Mouse (Mus musculus): ENCODE measurements around the gene Ip6k3. TPM values are rescaled to one million over a fixed set of nuclear protein-coding genes. Genes with fewer than 3 reads are reported as not detected.
A peak's percentile ranks its signal among the peaks of the same experiment; 100 is the strongest.

Ip6k3 gene
- polyA plus RNA-seq, 1 experiment from 2014 or later, result 0.18 TPM

DNA sequence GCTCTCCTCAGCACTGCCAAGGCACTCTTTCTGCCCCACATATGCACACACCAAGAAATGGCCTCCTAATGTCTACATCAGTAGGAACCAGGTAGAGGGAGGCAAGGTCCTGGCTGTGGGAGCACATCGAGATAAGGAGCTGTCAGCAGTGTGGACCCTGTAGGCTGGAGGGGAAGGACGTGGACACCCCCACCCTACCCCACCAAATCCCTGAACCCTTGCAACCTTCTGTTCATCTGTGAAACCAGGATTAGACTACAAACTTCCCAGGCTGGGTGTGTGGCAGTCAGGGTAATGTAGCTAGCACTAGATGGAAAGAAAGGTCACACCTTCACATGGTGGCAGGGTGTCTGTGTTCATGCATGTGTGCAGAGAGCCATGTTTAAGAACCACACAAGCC, 44.5 kb downstream of the Ip6k3 start:
- Histone ChIP-seq H3K4me3 (no peak overlapping the region), H3K4me1 (replicated peaks) (peaks cover 24% of the 10 kb centered on the region), H3K27me3 (replicated peaks) (no peaks in the 10 kb centered on the region), H3K36me3 (peaks cover 40% of the 10 kb centered on the region), H3K9me3 (replicated peaks) (no peaks in the 10 kb centered on the region), H3K9ac (no peak overlapping the region), H3K4me2 (no peak overlapping the region), H3K27ac (ENCODE audit: poor library complexity, severe bottlenecking) (no peak overlapping the region)
- 73% methylated on average over 2 of the region's 2 CpGs for WGBS
- no peak for ATAC-seq (ENCODE audit: insufficient number of reproducible peaks, low FRiP score)

DNA sequence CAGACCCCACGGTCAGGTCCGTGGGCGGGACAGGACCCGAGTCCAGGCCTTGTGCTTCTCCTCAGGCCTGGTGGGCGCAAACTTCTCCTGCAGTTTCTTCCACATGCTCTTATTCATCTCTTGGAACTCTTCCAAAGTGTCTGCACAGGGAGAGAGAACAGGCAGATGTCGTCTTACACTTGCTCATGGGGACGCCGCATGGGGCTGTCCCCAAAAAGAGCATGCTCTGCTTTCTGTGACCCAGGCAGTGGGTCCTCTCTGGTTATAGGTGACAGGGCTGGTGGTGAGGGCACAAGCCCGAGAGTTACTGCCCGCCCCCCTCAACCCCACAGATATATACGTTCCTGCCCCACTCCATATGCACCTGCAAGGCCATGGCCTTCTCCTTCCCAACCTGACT, 44.9 kb downstream of the Ip6k3 start:
- no peaks in the 10 kb centered on the region for H3K27me3 ChIP-seq (replicated peaks)
- peaks cover 24% of the 10 kb centered on the region for H3K4me1 ChIP-seq (replicated peaks)

DNA sequence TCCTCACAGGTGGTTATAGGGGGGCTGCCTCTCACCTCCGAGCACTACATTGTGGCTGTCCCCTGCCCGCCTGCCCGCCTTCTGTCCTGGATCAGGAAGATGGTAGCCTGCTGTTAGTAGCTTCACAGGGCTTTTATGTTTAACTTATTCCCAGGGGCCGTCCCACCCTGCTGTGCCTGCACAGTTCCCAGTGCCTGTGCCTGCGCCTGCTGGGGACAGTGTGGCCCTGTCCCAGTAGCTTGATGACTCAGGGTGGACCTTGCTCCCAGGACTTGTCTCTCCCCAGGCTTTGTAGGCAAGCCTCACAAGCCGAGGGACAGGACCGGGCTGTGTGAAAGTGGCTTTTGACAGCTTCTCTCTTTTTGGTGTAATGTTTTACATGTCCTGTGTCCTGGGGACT, 45.8 kb downstream of the Ip6k3 start:
- Histone ChIP-seq H3K27ac (ENCODE audit: poor library complexity, severe bottlenecking) (no peak overlapping the region), H3K4me3 (no peak overlapping the region), H3K36me3 (peaks cover 52% of the 10 kb centered on the region), H3K4me2 (no peak overlapping the region), H3K9ac (no peak overlapping the region), H3K9me3 (replicated peaks) (no peaks in the 10 kb centered on the region), H3K4me1 (replicated peaks) (peaks cover 24% of the 10 kb centered on the region), H3K27me3 (replicated peaks) (no peaks in the 10 kb centered on the region)
- 81% methylated on average over 7 of the region's 7 CpGs for WGBS
- no peak for ATAC-seq (ENCODE audit: insufficient number of reproducible peaks, low FRiP score)

More for the DNA sequence above, 44.9 kb downstream of the Ip6k3 start:
- Histone ChIP-seq H3K4me3 (no peak overlapping the region), H3K36me3 (peaks cover 44% of the 10 kb centered on the region), H3K4me2 (no peak overlapping the region), H3K27ac (ENCODE audit: poor library complexity, severe bottlenecking) (no peak overlapping the region), H3K9me3 (replicated peaks) (no peaks in the 10 kb centered on the region), H3K9ac (no peak overlapping the region)
- WGBS, result 81% methylated on average over 11 of the region's 11 CpGs
- no peak for ATAC-seq (ENCODE audit: insufficient number of reproducible peaks, low FRiP score)

DNA sequence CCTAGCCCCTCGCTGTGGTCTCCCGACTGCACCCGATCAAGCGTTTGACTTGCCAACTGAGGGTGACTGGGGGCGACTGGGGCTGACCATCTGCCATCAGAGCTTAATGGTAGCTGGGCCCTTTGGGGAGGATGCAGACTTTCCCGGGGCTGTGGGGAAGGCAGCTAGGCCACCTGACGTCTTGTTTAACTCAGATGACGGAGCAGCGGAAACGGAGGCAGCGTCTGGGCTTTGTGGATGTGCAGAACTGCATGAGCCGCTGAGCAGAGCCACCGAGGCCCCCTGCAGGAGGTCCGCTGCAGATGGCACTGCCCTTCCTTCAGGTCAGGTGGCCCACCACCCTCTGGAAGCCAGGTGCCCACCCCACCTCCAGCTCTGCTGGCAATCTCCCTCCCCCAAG, 46.3 kb downstream of the Ip6k3 start:
- H3K4me2 ChIP-seq, result no peak overlapping the region
- H3K9me3 ChIP-seq (replicated peaks), result no peaks in the 10 kb centered on the region
- H3K9ac ChIP-seq, result no peak overlapping the region
- H3K4me1 ChIP-seq (replicated peaks), result peaks cover 24% of the 10 kb centered on the region
- H3K4me3 ChIP-seq, result no peak overlapping the region
- H3K36me3 ChIP-seq, result peaks cover 57% of the 10 kb centered on the region
- no peak overlapping the region for H3K27ac ChIP-seq (ENCODE audit: poor library complexity, severe bottlenecking)
- ATAC-seq (ENCODE audit: insufficient number of reproducible peaks, low FRiP score), result no peak
- no peaks in the 10 kb centered on the region for H3K27me3 ChIP-seq (replicated peaks)
- 59% methylated on average over 14 of the region's 14 CpGs for WGBS

DNA sequence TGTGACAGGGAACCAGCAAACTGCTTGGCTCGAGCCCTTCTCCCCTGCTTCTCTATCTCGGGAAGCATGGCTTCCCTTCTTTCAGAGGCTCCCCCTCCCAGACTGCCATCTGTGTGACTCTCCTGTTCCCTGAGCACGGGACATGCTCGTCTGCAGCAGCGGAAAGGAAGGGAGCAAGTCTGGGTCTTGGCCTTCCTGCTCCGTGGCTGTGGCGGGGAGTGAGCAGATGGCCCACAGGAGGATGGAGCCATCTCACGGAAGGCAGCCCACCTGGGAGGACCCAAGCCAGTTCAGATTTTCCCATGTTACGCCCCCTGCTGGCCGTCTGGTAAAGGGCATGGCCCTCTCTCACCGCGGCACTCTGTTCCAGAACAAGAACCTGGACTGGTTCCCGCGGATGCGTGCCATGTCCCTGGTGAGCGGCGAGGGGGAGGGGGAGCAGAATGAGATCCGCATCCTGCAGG, 47.0 kb downstream of the Ip6k3 start:
- 18% methylated on average over 18 of the region's 18 CpGs for WGBS
- peaks cover 61% of the 10 kb centered on the region for H3K36me3 ChIP-seq
- no peak overlapping the region for H3K9ac ChIP-seq
- no peaks in the 10 kb centered on the region for H3K27me3 ChIP-seq (replicated peaks)
- no peaks in the 10 kb centered on the region for H3K9me3 ChIP-seq (replicated peaks)
- H3K4me3 ChIP-seq, result no peak overlapping the region
- peak overlapping the region; percentile 20; the same call in 1 of the 2 replicates for H3K4me2 ChIP-seq
- H3K27ac ChIP-seq (ENCODE audit: poor library complexity, severe bottlenecking), result no peak overlapping the region
- no peak for ATAC-seq (ENCODE audit: insufficient number of reproducible peaks, low FRiP score)
- peaks cover 24% of the 10 kb centered on the region for H3K4me1 ChIP-seq (replicated peaks)

DNA sequence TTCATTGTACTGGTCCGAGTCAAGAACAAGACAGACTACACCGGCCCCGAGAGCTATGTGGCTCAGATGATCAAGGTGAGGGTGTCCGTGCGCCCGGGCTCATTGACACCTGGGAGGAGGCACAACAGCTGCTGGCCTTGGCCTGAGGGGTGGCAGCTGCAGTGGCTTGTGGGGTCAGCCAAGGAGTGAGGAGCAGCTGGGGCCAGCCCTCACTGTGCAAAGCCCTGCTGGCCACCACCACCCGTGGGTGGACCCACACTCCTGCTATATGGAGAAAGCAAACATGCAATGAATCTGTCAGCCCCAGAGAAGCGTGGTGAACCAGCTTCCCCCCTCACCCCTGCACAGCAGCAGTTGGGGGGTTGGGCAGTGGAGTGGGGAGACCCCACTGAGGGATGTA, 47.6 kb downstream of the Ip6k3 start:
- no peak for ATAC-seq (ENCODE audit: insufficient number of reproducible peaks, low FRiP score)
- Histone ChIP-seq H3K9ac (no peak overlapping the region), H3K27ac (ENCODE audit: poor library complexity, severe bottlenecking) (no peak overlapping the region), H3K9me3 (replicated peaks) (no peaks in the 10 kb centered on the region), H3K27me3 (replicated peaks) (no peaks in the 10 kb centered on the region), H3K4me2 (no peak overlapping the region), H3K4me3 (no peak overlapping the region), H3K4me1 (replicated peaks) (peaks cover 24% of the 10 kb centered on the region), H3K36me3 (peaks cover 60% of the 10 kb centered on the region)
- WGBS, result 73% methylated on average over 8 of the region's 8 CpGs

DNA sequence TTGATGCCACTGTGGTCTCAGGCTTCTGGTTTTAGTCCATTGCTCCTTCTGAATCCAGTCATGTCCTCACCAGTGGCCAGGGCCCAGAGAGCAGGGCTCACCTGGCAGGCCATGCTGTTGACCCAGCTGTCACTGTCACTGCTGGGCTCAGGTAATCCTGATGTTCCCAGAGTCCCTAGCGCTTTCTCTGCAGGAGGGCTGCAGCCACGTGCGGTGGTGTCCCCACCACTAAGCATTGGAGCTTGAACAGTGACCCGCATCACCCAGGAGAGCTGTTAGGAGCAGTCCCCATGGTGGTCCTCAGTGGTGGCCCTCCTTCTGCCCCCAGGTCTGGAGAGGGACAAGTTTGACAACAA, 48.1 kb downstream of the Ip6k3 start:
- H3K27me3 ChIP-seq (replicated peaks), result no peaks in the 10 kb centered on the region
- no peak overlapping the region for H3K27ac ChIP-seq (ENCODE audit: poor library complexity, severe bottlenecking)
- no peaks in the 10 kb centered on the region for H3K9me3 ChIP-seq (replicated peaks)
- no peak for ATAC-seq (ENCODE audit: insufficient number of reproducible peaks, low FRiP score)
- H3K4me1 ChIP-seq (replicated peaks), result peaks cover 24% of the 10 kb centered on the region
- 77% methylated on average over 4 of the region's 4 CpGs for WGBS
- no peak overlapping the region for H3K4me3 ChIP-seq
- no peak overlapping the region for H3K9ac ChIP-seq
- peaks cover 61% of the 10 kb centered on the region for H3K36me3 ChIP-seq
- H3K4me2 ChIP-seq, result no peak overlapping the region

DNA sequence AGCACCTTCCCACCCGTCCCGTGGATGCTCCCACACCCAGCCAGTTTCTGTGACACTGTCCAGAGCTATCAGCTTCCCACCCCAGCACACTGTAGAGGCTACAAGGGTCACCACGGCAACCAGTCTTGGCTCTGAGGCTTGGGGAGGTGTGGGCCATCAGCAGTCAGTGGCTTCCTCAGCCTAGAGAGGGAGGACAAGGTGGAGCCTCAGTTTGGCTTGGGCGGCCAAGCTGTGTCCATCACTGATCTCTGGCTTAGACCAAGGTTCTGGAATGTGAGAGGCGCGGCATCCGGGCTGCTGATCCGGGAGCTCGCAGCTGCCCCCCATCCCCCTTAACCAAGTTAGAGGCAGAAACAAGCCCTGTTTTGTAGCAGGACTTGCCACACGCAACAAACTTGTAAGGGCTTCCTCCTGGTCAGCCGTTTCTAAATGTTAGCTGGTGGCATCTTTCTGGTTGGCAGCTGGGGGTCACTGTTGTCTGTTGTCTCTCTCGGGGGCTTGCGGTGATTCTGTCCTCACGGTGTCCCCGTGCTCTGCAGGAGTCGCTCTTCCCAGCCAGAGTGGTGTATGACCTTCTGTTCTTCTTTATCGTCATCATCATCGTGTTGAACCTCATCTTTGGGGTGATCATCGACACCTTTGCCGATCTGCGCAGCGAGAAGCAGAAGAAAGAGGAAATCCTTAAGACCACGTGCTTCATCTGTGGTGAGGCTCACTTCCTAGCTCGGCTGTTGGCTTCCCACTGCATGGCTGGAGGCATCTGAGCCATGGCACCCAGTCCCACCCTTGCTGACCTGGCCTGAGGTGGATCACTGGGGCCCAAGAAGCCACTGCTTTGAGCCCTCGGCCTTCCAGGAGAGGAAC, 48.7 kb downstream of the Ip6k3 start:
- WGBS, result 72% methylated on average over 25 of the region's 25 CpGs
- peaks cover 59% of the 10 kb centered on the region for H3K36me3 ChIP-seq
- no peak overlapping the region for H3K9ac ChIP-seq
- H3K9me3 ChIP-seq (replicated peaks), result no peaks in the 10 kb centered on the region
- peaks cover 21% of the 10 kb centered on the region for H3K4me1 ChIP-seq (replicated peaks)
- H3K4me3 ChIP-seq, result no peak overlapping the region
- H3K4me2 ChIP-seq, result no peak overlapping the region
- H3K27me3 ChIP-seq (replicated peaks), result no peaks in the 10 kb centered on the region
- no peak overlapping the region for H3K27ac ChIP-seq (ENCODE audit: poor library complexity, severe bottlenecking)
- no peak for ATAC-seq (ENCODE audit: insufficient number of reproducible peaks, low FRiP score)

DNA sequence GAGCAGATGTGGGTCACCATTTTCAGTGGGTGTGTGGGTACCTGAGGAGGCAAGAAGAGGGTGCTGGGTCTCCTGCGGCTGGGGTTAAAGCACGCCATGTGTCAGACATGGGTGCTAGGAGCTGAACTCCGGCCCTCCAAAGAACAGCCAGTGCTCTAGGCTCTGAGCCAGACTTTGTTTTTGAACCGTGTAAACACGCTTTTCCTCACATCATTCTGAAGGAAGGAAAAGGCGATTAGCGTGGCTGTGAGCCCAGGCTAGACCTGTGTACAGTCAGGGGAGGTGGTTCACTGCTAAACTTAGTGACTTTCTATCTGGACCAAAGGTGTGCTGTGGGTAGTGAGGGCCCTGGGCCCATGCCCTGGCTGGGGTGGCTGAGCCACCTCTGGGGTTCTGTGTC, 57.5 kb downstream of the Ip6k3 start:
- Histone ChIP-seq H3K4me2 (no peak overlapping the region), H3K4me3 (no peak overlapping the region), H3K36me3 (peaks cover 32% of the 10 kb centered on the region), H3K4me1 (replicated peaks) (no peaks in the 10 kb centered on the region), H3K9ac (no peak overlapping the region), H3K27ac (ENCODE audit: poor library complexity, severe bottlenecking) (no peak overlapping the region), H3K27me3 (replicated peaks) (no peaks in the 10 kb centered on the region; the same call in 1 of the 2 replicates), H3K9me3 (replicated peaks) (no peaks in the 10 kb centered on the region)
- ATAC-seq (ENCODE audit: insufficient number of reproducible peaks, low FRiP score), result no peak
- 84% methylated on average over 7 of the region's 7 CpGs for WGBS

DNA sequence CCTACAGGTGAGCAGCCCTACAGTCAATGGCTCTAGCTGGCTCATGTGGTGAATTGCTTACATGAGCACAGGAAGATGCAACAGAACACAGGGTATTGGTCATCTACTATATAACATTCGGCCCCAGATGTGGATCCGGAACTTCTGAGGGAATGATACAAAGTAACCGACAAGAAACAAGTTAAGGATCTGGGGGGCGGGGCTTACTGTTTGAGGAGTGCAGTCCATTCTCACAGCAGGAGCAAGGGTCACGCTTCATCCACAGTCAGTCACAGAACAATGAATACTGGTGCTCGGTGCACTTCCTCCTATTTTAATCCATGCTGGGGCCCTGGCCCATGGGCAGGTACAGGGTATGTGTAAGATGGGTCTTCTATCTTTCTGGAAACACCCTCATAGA, 59.7 kb downstream of the Ip6k3 start:
- Histone ChIP-seq H3K9ac (no peak overlapping the region), H3K4me3 (no peak overlapping the region), H3K4me1 (replicated peaks) (no peaks in the 10 kb centered on the region), H3K27ac (ENCODE audit: poor library complexity, severe bottlenecking) (no peak overlapping the region), H3K9me3 (replicated peaks) (no peaks in the 10 kb centered on the region), H3K36me3 (peaks cover 17% of the 10 kb centered on the region; the same call in 1 of the 2 replicates), H3K4me2 (no peak overlapping the region), H3K27me3 (replicated peaks) (no peaks in the 10 kb centered on the region)
- 83% methylated on average over 6 of the region's 6 CpGs for WGBS
- ATAC-seq (ENCODE audit: insufficient number of reproducible peaks, low FRiP score), result no peak

DNA sequence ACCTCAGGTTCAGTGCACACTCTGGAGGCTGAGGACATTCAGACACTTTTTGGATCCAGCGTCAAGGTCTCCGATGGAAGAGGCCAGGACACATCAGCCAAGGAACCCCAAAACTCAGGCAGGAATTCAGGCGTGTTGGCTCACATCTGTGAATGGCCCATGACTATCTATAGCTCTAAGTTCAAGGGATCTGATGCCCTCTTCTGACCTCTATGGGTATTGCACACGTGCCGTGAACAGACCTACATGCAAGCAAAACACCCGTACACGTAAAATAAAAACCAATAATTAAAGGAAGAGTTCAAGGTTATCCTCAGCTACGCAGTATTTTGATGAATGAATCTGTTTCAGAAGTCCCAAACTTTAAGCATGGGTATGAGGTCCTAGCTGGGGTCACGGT, 60.9 kb downstream of the Ip6k3 start:
- no peak overlapping the region for H3K9ac ChIP-seq
- no peak overlapping the region for H3K4me2 ChIP-seq
- 82% methylated on average over 9 of the region's 9 CpGs for WGBS
- H3K27ac ChIP-seq (ENCODE audit: poor library complexity, severe bottlenecking), result no peak overlapping the region
- peaks cover 13% of the 10 kb centered on the region; the same call in 1 of the 2 replicates for H3K36me3 ChIP-seq
- no peaks in the 10 kb centered on the region for H3K9me3 ChIP-seq (replicated peaks)
- ATAC-seq (ENCODE audit: insufficient number of reproducible peaks, low FRiP score), result no peak
- H3K4me1 ChIP-seq (replicated peaks), result no peaks in the 10 kb centered on the region
- H3K4me3 ChIP-seq, result no peak overlapping the region
- H3K27me3 ChIP-seq (replicated peaks), result no peaks in the 10 kb centered on the region
